Mouse (Mus musculus): ENCODE data around the gene Ckb.

The Ckb gene

GRCm38 (mm10) chr12:111693341-111694270 lies 21.5 kb upstream of the Ckb start:
- DNase-seq (ENCODE audit: low read depth in 1 of 2, low spot score in 2 of 2), result no peak

- no peak for DNase-seq (ENCODE audit: low read depth in 1 of 2, low spot score in 2 of 2)
Observed at GRCm38 (mm10) chr12:111692899-111693298, 20.8 kb upstream of the Ckb start.

GRCm38 (mm10) chr12:111691346-111691872 lies 19.3 kb upstream of the Ckb start:
- DNase-seq (ENCODE audit: low read depth in 1 of 2, low spot score in 2 of 2), result no peak

GRCm38 (mm10) chr12:111689426-111689825 lies 17.3 kb upstream of the Ckb start:
- DNase-seq (ENCODE audit: low read depth in 1 of 2, low spot score in 2 of 2), result no peak

DNA sequence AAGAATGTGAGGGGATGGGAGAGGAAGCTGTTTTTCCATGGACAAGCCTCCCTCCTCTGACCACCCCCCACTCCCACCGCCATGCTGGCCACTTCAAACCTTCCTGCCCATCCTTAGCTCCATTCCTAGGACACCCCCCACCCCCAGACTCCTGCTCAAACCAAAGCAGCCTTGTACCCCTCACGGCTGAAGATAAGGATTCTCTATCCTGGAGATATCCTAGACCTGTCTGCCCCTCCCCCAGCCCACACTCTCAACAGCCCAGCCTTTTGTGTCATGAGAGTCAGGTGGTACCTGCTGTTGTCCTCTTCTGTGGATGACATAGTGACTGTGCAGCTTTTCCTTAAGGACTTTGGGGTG lies 15.9 kb upstream of the Ckb start:
- no peak for DNase-seq (ENCODE audit: low read depth in 1 of 2, low spot score in 2 of 2)

GRCm38 (mm10) chr12:111687350-111688068 lies 15.4 kb upstream of the Ckb start:
- DNase-seq (ENCODE audit: low read depth in 1 of 2, low spot score in 2 of 2), result no peak

DNA sequence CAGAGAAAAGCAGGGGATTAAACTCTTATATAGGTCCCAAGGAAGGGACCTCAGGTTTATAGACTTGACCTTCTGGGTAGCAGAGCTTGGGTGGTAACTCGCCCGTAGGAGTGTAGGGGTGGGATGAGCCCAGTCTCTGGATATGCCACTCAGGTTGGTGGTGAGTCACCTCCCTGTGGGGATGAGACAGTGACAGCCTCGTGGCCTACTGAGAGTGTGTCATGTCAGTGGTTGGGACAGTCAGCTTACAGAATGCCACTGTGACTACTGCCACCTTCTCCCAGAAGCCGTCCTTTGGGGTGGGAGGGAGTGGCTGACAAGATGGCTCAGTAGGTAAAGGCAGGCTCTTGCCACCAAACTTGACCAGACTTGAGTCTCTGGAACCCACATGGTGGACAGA lies 14.3 kb upstream of the Ckb start:
- no peak for DNase-seq (ENCODE audit: low read depth in 1 of 2, low spot score in 2 of 2)

- no peak for DNase-seq (ENCODE audit: low read depth in 1 of 2, low spot score in 2 of 2)
Observed at GRCm38 (mm10) chr12:111682806-111683205, 10.7 kb upstream of the Ckb start.

- DNase-seq (ENCODE audit: low read depth in 1 of 2, low spot score in 2 of 2), result no peak
Observed at GRCm38 (mm10) chr12:111682003-111682402, 9.9 kb upstream of the Ckb start.

DNA sequence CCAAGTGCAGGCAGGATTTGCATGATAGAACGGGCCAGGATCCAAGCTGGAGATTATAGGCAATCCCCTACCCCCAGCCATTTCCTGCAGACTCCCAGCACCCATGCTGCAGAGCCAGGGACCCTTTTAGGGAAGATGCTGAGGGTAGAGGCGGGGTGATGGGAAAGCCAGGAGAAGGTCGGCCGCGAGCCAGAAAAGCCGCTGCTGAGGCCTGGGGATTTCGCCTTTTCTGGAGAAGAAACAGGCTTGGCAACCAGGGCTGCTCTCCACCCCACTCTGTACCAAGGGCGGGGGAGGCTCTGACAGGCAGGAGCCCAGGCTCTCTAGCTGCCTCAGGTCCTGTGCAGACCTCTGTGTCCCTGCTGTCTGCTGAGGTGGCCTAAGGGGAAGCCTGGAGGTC lies 9.2 kb upstream of the Ckb start:
- DNase-seq (ENCODE audit: low read depth in 1 of 2, low spot score in 2 of 2), result no peak

GRCm38 (mm10) chr12:111680661-111681060 lies 8.5 kb upstream of the Ckb start:
- no peak for DNase-seq (ENCODE audit: low read depth in 1 of 2, low spot score in 2 of 2)

GRCm38 (mm10) chr12:111678997-111679396 lies 6.9 kb upstream of the Ckb start:
- no peak for DNase-seq (ENCODE audit: low read depth in 1 of 2, low spot score in 2 of 2)

DNA sequence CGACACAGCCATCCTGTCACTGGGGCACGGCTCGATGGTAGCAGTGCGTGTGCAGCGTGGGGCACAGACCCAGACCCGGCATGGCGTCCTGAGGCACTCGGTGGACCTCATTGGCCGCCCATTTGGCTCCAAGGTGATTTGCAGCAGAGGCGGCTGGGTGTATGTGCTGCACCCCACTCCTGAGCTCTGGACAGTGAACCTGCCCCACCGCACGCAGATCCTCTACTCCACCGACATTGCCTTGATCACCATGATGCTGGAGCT lies 6.5 kb upstream of the Ckb start:
- no peak for DNase-seq (ENCODE audit: low read depth in 1 of 2, low spot score in 2 of 2)

GRCm38 (mm10) chr12:111677882-111678669 lies 5.9 kb upstream of the Ckb start, which contains the start of gene Trmt61a:
TSS of gene Trmt61a (plus strand) at chr12:111678105.
- peak; percentile 53 to 77 for DNase-seq (ENCODE audit: low read depth in 1 of 2, low spot score in 2 of 2)

- DNase-seq (ENCODE audit: low read depth in 1 of 2, low spot score in 2 of 2), result no peak
Observed at GRCm38 (mm10) chr12:111677421-111677820, 5.3 kb upstream of the Ckb start.

DNA sequence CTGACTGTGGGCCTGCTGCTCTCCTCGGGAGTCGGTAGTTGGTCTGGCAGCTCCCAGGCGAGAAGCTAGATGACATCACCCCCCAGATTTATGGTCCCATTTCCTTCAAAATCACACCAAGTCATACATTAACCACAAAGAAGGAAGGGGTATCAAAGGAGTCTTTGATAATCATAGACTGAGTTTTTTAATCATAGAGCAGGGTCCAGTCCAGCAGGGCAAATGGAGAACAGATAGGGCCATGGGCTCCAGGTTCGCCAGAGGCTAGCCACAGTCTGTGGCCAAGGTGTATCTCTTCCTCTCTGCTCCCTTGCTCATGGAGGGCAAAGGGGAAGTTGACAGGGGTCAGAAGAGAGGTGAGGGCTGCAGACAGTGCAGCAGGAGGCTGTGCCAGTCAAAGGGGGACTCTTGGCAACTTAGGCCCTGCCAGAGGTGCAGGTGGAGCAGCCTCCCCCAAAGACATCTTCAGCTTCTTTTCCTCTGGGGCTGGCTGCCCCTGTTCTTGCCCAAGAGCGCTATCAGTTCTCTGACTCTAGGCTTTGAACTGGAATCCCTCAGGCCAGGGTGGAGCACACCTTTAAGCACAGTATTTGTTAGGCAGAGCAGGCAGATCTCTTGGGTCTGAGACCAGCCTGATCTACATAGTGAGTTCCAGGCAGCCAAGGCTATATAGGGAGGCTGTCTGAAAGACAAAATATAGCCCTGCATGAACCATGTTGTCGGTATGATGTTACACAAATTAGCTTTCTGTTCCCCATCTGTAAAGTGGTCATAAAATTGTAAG lies 3.9 kb upstream of the Ckb start:
- no peak for DNase-seq (ENCODE audit: low read depth in 1 of 2, low spot score in 2 of 2)

DNA sequence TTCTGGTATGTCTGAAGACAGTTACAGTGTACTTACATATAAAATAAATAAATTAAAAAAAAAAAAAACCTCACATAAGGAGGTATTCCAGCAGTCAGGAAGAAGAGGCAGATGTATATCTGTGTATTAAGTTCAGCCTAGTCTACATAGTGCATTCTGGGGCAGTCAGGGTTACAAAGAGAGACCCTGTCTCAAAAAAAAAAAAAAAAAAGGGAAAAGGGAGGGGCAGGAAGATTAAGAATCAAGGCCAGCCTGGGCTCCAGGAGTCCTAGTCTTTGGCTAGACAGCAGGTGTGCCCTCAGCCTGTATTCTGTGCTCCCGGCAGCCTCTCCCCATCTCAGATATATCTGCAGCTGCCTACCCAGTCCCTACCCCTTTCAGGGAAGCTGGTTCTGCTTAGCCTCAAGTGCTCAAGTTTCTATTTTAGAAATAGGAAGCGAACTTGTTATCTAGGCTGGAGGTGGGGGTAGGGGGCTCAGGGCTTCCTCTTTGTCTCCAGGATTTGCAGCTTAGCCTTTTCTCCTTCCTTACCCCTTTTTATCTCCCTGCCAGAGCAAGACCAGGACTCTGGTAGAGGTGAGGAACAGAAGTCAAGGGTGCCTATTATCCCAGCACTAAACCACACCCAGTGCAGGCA lies 2.8 kb upstream of the Ckb start:
- no peak for DNase-seq (ENCODE audit: low read depth in 1 of 2, low spot score in 2 of 2)

GRCm38 (mm10) chr12:111672581-111672980 lies 443 bp upstream of the Ckb start:
- DNase-seq (ENCODE audit: low read depth in 1 of 2, low spot score in 2 of 2), result no peak

DNA sequence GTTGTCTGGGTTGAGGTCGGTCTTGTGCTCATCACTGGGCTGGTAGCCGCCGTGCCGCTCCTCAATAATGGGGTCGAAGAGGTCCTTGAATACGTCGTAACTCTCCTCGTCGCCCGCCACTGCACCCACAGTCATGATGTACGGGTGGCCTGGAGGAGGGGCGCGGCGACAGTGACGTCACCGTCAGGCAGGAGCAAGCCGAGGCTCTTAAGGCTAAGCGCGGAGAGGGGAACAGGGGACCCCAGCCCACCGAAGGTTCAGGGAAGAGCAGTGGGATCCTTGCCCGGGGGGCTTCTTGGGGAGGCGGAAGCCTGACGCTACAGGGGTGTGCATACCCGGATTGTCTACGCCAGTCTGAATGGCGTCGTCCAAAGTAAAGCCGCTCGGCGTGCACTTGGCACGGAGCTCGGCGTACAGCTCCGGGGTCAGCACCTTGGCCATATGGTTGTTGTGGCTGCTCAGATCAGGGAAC lies 671 bp downstream of the Ckb start:
- no peak for DNase-seq (ENCODE audit: low read depth in 1 of 2, low spot score in 2 of 2)

DNA sequence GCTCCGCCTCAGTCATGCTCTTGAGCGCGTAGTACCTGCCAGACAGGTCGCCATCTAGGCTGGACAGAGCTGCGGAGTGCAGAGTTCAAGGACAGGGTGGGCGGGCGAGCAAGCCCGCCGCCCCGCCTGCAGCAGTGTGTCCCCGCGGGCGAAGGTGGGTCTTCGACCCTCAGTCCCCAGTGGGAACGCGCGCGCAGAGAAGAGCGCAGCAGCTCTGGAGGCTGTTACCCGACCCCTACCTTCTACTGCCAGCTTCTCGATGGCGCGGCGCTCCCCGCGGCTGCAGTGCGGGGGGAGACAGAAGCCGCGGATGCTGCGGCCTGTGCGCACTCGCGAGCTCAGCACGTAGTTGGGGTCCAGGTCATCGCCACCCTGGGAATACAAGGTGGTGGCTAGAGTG lies 1.2 kb downstream of the Ckb start:
- DNase-seq (ENCODE audit: low read depth in 1 of 2, low spot score in 2 of 2), result no peak
